Mouse (Mus musculus): Measurements from ENCODE around the gene Hfe.
A peak's percentile ranks its signal among the peaks of the same experiment; 100 is the strongest.

Hfe gene

GRCm38 (mm10) chr13:23710374-23711089, at the start of gene Hfe:
Gene Hfe (minus strand): TSS chr13:23710854.
- no peak for DNase-seq

- DNase-seq = no peak
Measured at GRCm38 (mm10) chr13:23759916-23760239, 49.2 kb upstream of the Hfe start.

- DNase-seq = no peak
Measured at GRCm38 (mm10) chr13:23759251-23759771, 48.7 kb upstream of the Hfe start.

GRCm38 (mm10) chr13:23757921-23758320, 47.3 kb upstream of the Hfe start:
- no peak for DNase-seq

GRCm38 (mm10) chr13:23757211-23757773, 46.6 kb upstream of the Hfe start:
- DNase-seq = no peak

- DNase-seq = peak; percentile 71
Measured at GRCm38 (mm10) chr13:23756790-23757189, 46.1 kb upstream of the Hfe start, which contains the start of gene Hist1h4b. Gene Hist1h4b (plus strand): TSS chr13:23757013.

- DNase-seq = no peak
Measured at GRCm38 (mm10) chr13:23755000-23755399, 44.3 kb upstream of the Hfe start.

GRCm38 (mm10) chr13:23753314-23754078, 42.8 kb upstream of the Hfe start:
- DNase-seq = no peak

- DNase-seq = no peak
Measured at GRCm38 (mm10) chr13:23752742-23753172, 42.1 kb upstream of the Hfe start.

GRCm38 (mm10) chr13:23752067-23752741, 41.5 kb upstream of the Hfe start, which contains the start of gene Hist1h3b:
Gene Hist1h3b (plus strand): TSS chr13:23752267.
- peak; percentile 97 for DNase-seq

GRCm38 (mm10) chr13:23751478-23751956, 40.9 kb upstream of the Hfe start:
- no peak for DNase-seq

- peak; percentile 29 for DNase-seq
Measured at GRCm38 (mm10) chr13:23750839-23751477, 40.3 kb upstream of the Hfe start, which contains the start of gene Hist1h2ab. Gene Hist1h2ab (plus strand): TSS chr13:23751126.

GRCm38 (mm10) chr13:23749563-23750121, 39.0 kb upstream of the Hfe start:
- no peak for DNase-seq

- DNase-seq = no peak
Measured at GRCm38 (mm10) chr13:23747892-23748288, 37.2 kb upstream of the Hfe start.

- no peak for DNase-seq
Measured at GRCm38 (mm10) chr13:23747081-23747891, 36.6 kb upstream of the Hfe start.

GRCm38 (mm10) chr13:23746201-23747080, 35.8 kb upstream of the Hfe start, which contains the start of gene Hist1h2bb:
Gene Hist1h2bb (plus strand): TSS chr13:23746734.
- DNase-seq = peak; percentile 51

- DNase-seq = peak; percentile 87
Measured at GRCm38 (mm10) chr13:23745381-23746161, 34.9 kb upstream of the Hfe start, which contains the start of gene Hist1h3c. Gene Hist1h3c (minus strand): TSS chr13:23745602.

GRCm38 (mm10) chr13:23744421-23745380, 34.0 kb upstream of the Hfe start:
- no peak for DNase-seq
